Mouse (Mus musculus) ovary, postnatal 14 days (tissue): ENCODE measurements around the gene Gm21981.
A peak's percentile ranks its signal among the peaks of the same experiment; 100 is the strongest.

Experiments used
- DNase-seq: peaks from one replicate; pipeline ENCODE4 v3.0.0; 2022; ENCODE audit warnings: low spot score

The Gm21981 gene

GRCm38 (mm10) chr17:47702548-47703345 lies 8.5 kb upstream of the Gm21981 start:
- no peak for DNase-seq

GRCm38 (mm10) chr17:47701793-47702192 lies 7.5 kb upstream of the Gm21981 start:
- DNase-seq: no peak

- no peak for DNase-seq
Observed at GRCm38 (mm10) chr17:47699055-47699454, 4.8 kb upstream of the Gm21981 start.

GRCm38 (mm10) chr17:47698156-47698555 lies 3.9 kb upstream of the Gm21981 start:
- DNase-seq: no peak

- DNase-seq: no peak
Observed at GRCm38 (mm10) chr17:47695337-47695710, 1.1 kb upstream of the Gm21981 start.

GRCm38 (mm10) chr17:47694503-47695336 lies 465 bp upstream of the Gm21981 start, which contains the start of gene Prickle4:
Prickle4 (minus strand) TSS chr17:47694736.
- DNase-seq: peak; percentile 97

- no peak for DNase-seq
Observed at GRCm38 (mm10) chr17:47693671-47694441, 399 bp downstream of the Gm21981 start.

GRCm38 (mm10) chr17:47691650-47692049 lies 2.6 kb downstream of the Gm21981 start:
- no peak for DNase-seq

- DNase-seq: no peak
Observed at GRCm38 (mm10) chr17:47689894-47690293, 4.4 kb downstream of the Gm21981 start.

- peak; percentile 56 for DNase-seq
Observed at GRCm38 (mm10) chr17:47688608-47689575, 5.4 kb downstream of the Gm21981 start, which contains the start of gene Frs3. Frs3 (plus strand) TSS chr17:47689030.

GRCm38 (mm10) chr17:47688344-47688607 lies 6.0 kb downstream of the Gm21981 start, which contains the start of gene Tomm6:
Tomm6 (minus strand) TSS chr17:47688386.
- no peak for DNase-seq

GRCm38 (mm10) chr17:47687409-47688343 lies 6.6 kb downstream of the Gm21981 start:
- peak; percentile 85 for DNase-seq

- DNase-seq: no peak
Observed at GRCm38 (mm10) chr17:47682836-47683235, 11.4 kb downstream of the Gm21981 start.

GRCm38 (mm10) chr17:47678702-47679101 lies 15.6 kb downstream of the Gm21981 start:
- DNase-seq: no peak

GRCm38 (mm10) chr17:47678238-47678637 lies 16.0 kb downstream of the Gm21981 start:
- DNase-seq: no peak

GRCm38 (mm10) chr17:47676581-47676980 lies 17.7 kb downstream of the Gm21981 start:
- peak; percentile 70 for DNase-seq

- peak; percentile 52 for DNase-seq
Observed at GRCm38 (mm10) chr17:47672311-47673111, 21.7 kb downstream of the Gm21981 start.

- DNase-seq: no peak
Observed at GRCm38 (mm10) chr17:47671988-47672310, 22.3 kb downstream of the Gm21981 start.

- DNase-seq: no peak
Observed at GRCm38 (mm10) chr17:47669166-47669565, 25.1 kb downstream of the Gm21981 start.
